Mouse (Mus musculus) ES-E14 (cell line): ENCODE results near the gene Trim43b. TPM values are rescaled to one million over a fixed set of nuclear protein-coding genes. Genes with fewer than 3 reads are reported as not detected.

ENCODE experiments used
- total RNA-seq: library from RNA; depleted of rRNA; stranded (reverse); fragments of 300-350 nt; gene quantifications from 2 replicates; pipeline ENCODE4 v1.2.3, GENCODE M21; 2012; rRNA removed

Trim43b gene
- total RNA-seq, 1 experiment: 1.4 TPM

Other genes starting within 250 kb of the Trim43b start
- gene Bcl2a1a, start 135.9 kb downstream of the Trim43b start, total RNA-seq: 0.85 TPM in 1 of 2 replicates, not detected in the other
- 0.32 and 0.80 TPM in 2 replicates for gene Bcl2a1b, start 106.4 kb upstream of the Trim43b start, total RNA-seq
- gene Gm29094, start 106.5 kb upstream of the Trim43b start, total RNA-seq: not detected in 2 replicates
- 4.4 and 11.5 TPM in 2 replicates for gene Mthfs, start 117.8 kb upstream of the Trim43b start, total RNA-seq